Mouse (Mus musculus): ENCODE results near the gene Mxd1.

- no peak for TF ChIP-seq POLR2A (IDR thresholded peaks at IDR 0.05; ENCODE audit: insufficient read length, low read depth)
- no peak for TF ChIP-seq MAX (IDR thresholded peaks at IDR 0.05; ENCODE audit: low read depth)
- no peak for TF ChIP-seq TCF3 (IDR thresholded peaks at IDR 0.05; ENCODE audit: insufficient read length, low read depth)
- TF ChIP-seq MYOG (IDR thresholded peaks at IDR 0.05; ENCODE audit: control insufficient read depth in 1 of 3, insufficient read depth in 1 of 3, insufficient read length in 2 of 3, low read depth in 2 of 3), result no peak
- TF ChIP-seq POLR2AphosphoS2 (IDR thresholded peaks at IDR 0.05; ENCODE audit: insufficient read length, low read depth), result no peak
- TF ChIP-seq TCF12 (IDR thresholded peaks at IDR 0.05; ENCODE audit: insufficient read depth, poor library complexity, severe bottlenecking), result no peak
Measured at GRCm38 (mm10) chr6:86606289-86606688, 62.7 kb downstream of the Mxd1 start.
